Mouse (Mus musculus) neutrophil, adult 83 days (primary cell): ENCODE data around the gene Abtb2. TPM values are rescaled to one million over a fixed set of nuclear protein-coding genes. Genes with fewer than 3 reads are reported as not detected.

Source experiments
- total RNA-seq, 2 experiments: library from RNA; stranded (reverse); gene quantifications; one replicate each; pipeline ENCODE4 v1.2.4; 2023

Gene Abtb2
- total RNA-seq, result 10 to 100 TPM; 41.3 to 49.7 TPM

DNA sequence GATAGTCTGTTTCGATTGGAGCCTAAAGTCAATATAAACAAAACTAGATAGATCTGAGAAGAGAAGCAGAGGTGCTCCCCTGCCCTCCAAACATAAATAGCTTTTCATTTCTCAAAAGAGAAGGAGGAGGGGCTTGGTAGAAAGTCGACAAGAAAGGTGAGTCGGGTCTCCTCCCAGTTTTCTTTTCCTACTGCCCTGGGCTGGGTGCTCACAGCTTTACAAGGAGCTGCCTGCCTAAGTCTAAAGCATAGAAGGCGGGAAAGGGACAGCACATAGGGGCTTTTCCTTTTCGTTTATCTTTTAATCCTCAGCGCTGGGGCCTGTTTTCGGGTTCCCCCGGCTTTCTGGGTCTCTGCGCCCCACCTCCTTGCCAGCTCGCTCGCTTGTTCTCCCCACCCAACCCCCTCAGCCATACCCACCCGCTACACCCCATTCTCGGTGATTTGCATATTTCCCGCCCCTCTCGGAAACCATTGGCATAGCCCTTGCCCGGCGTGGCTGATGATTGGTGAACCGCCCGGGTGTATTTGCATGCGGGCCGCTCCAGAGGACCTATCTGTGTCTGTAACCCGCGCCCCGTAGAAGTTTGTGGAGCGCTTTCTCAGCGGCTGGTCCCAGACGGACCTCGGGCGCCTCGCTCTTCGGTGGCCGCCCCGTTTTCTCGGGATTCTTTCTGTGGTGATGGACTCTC, at the start of gene Abtb2:
Gene Abtb2, plus strand, starts transcription at position 579 of the 691 bp plus-strand sequence.

GRCm38 (mm10) chr2:103760906-103761716, 195.0 kb downstream of the Abtb2 start, which contains the start of gene Nat10:
Nat10 (minus strand) TSS chr2:103761270.

Other genes starting within 250 kb of the Abtb2 start
- not detected for gene Elf5, start 154.6 kb upstream of the Abtb2 start, total RNA-seq
- 10 to 100 TPM; 34.1 to 36.5 TPM for gene Cat, start 81.2 kb upstream of the Abtb2 start, total RNA-seq
- gene Nat10, start 195.0 kb downstream of the Abtb2 start, total RNA-seq, result 10 to 100 TPM; 15.4 to 18.9 TPM
- 100 to 1,000 TPM; 174 to 181 TPM for gene Caprin1, start 231.3 kb downstream of the Abtb2 start, total RNA-seq